In the genomic region with DNA sequence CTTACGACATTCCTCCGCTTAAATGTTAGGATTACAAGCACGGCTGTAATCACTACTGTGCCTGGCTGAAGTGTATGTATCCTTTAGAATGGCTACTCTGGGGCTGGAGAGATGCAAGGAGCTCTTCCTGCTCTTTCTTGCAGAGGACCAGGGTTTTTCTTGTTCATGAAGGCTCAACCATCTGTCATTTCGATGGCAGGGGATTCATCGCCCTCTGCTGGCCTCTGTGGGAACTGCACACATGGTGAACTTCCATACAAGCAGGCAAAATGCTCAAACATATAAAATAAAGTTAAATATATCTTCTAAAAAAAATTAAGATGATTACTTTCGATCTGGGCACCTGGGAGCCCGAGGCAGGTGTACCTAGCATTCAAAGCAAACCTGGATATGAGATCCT, we compare ENCODE assay signal across 9 mouse cellular contexts. TPM values are rescaled to one million over a fixed set of nuclear protein-coding genes. Genes with fewer than 3 reads are reported as not detected.
DNase-seq lines count a peak whose midpoint lies in the region; ATAC-seq and TF ChIP-seq lines count a peak whose summit lies in the region.
"Had no signal": no experiment of that assay in that cellular context is flagged by ENCODE, and none has a peak within 500 bp of the region (broad histone marks: within the 10 kb centered on the region; RNA-seq: fewer than 3 reads in every experiment).

No protein-coding gene starts in this region.

- H3K27ac ChIP-seq in midbrain, postnatal 0 days (ENCODE audit: low read depth, low read length): 0 out of 2 replicates have a peak overlapping the region, but pooled peaks have one; percentile 27
- H3K27ac ChIP-seq: embryonic facial prominence, embryonic 15.5 days had no signal

- H3K4me1 ChIP-seq in midbrain, postnatal 0 days (ENCODE audit: insufficient read depth, low read length): no peaks in the 10 kb centered on the region
- H3K4me1 ChIP-seq: embryonic facial prominence, embryonic 15.5 days had no signal

- no peak overlapping the region for H3K4me2 ChIP-seq in midbrain, postnatal 0 days (ENCODE audit: low read depth, low read length, poor library complexity, severe bottlenecking)
- H3K4me2 ChIP-seq: embryonic facial prominence, embryonic 15.5 days had no signal

- H3K27me3 ChIP-seq in midbrain, postnatal 0 days (ENCODE audit: insufficient read depth, low read length): no peaks in the 10 kb centered on the region
- H3K27me3 ChIP-seq in splenic B cell, adult 2 months (ENCODE audit: control insufficient read depth, insufficient read depth, low read length, poor library complexity, severe bottlenecking): no peaks in the 10 kb centered on the region
- H3K27me3 ChIP-seq: embryonic facial prominence, embryonic 15.5 days had no signal

- peaks cover 41% of the 10 kb centered on the region for H3K36me3 ChIP-seq in midbrain, postnatal 0 days (ENCODE audit: insufficient read depth, low read length)
- no peaks in the 10 kb centered on the region for H3K36me3 ChIP-seq in splenic B cell, adult 2 months (ENCODE audit: control insufficient read depth, insufficient read depth, low read length, poor library complexity, severe bottlenecking)

- 53% methylated on average over 7 of the region's 7 CpGs for WGBS in midbrain, postnatal 0 days

- intact Hi-C loops in heart, postnatal 10 days (cut with DNase I): no loop called here
- intact Hi-C loops in heart, postnatal 25 days (cut with DNase I): no loop called here

- H3K4me3 ChIP-seq in midbrain, postnatal 0 days (ENCODE audit: low read depth, low read length): no peak overlapping the region
- H3K4me3 ChIP-seq: embryonic facial prominence, embryonic 15.5 days had no signal

- H3K9ac ChIP-seq in midbrain, postnatal 0 days (replicated peaks; ENCODE audit: low read length, poor library complexity, severe bottlenecking): no peak overlapping the region
- H3K9ac ChIP-seq: embryonic facial prominence, embryonic 15.5 days had no signal

- no peaks in the 10 kb centered on the region for H3K9me3 ChIP-seq in midbrain, postnatal 0 days (ENCODE audit: low read length)
- H3K9me3 ChIP-seq: embryonic facial prominence, embryonic 15.5 days had no signal

- DNase-seq in heart, postnatal 10 days: peak; percentile 50 to 78
- no peak for DNase-seq in heart, postnatal 25 days (ENCODE audit: low spot score)
- DNase-seq in Muller cell, postnatal 12 days (ENCODE audit: inconsistent ontology term): peak; percentile 12
- peak; percentile 94 to 96 for DNase-seq in cerebellum, postnatal 14 days
- DNase-seq in gastrocnemius, postnatal 10 days: peak; percentile 77
- DNase-seq in left cerebral cortex, adult 11 months (ENCODE audit: low spot score): peak; percentile 58
- DNase-seq in midbrain, postnatal 0 days (ENCODE audit: low spot score): peak; percentile 78
- peak; percentile 81 for DNase-seq in splenic B cell, adult 2 months (ENCODE audit: low read depth, low spot score)

- no peak for ATAC-seq in midbrain, postnatal 0 days (ENCODE audit: low FRiP score)

- TF ChIP-seq CTCF in midbrain, postnatal 0 days (IDR thresholded peaks at IDR 0.05): peak; percentile 96

RNA-seq across cellular contexts. Expression of gene Atp1a3, which starts 30.2 kb away (rescaled TPM):
- under 1 TPM; 0.43 to 0.72 TPM for total RNA-seq in heart, postnatal 10 days (2021)
- under 1 TPM; 0.47 to 0.67 TPM for total RNA-seq in heart, postnatal 25 days (2021)
- 1 to 10 TPM; 1.9 to 4.0 TPM for total RNA-seq in gastrocnemius, postnatal 10 days (2021)
- 493 and 502 TPM in 2 replicates for total RNA-seq in midbrain, postnatal 0 days (2014; rRNA removed)
- 727 and 786 TPM in 2 replicates for polyA plus RNA-seq in midbrain, postnatal 0 days (2015; fragmentation: Nextera tagmentation; extraction: Ambion mirVana)

RNA-seq across cellular contexts. Expression of gene Grik5, which starts 36.2 kb away (rescaled TPM):
- total RNA-seq in heart, postnatal 10 days (2021): 1 to 10 TPM; 9.0 to 9.5 TPM
- 1 to 10 TPM; 4.5 to 4.8 TPM for total RNA-seq in heart, postnatal 25 days (2021)
- total RNA-seq in gastrocnemius, postnatal 10 days (2021): 10 to 100 TPM in 1 of 2 experiments, 1 to 10 TPM in 1; 7.2 to 11.0 TPM
- total RNA-seq in midbrain, postnatal 0 days (2014; rRNA removed): 153 and 161 TPM in 2 replicates
- polyA plus RNA-seq in midbrain, postnatal 0 days (2015; fragmentation: Nextera tagmentation; extraction: Ambion mirVana): 15.7 and 18.6 TPM in 2 replicates

RNA-seq across cellular contexts. Expression of gene Zfp574, which starts 36.5 kb away (rescaled TPM):
- total RNA-seq in heart, postnatal 10 days (2021): 10 to 100 TPM; 12.1 to 13.6 TPM
- total RNA-seq in heart, postnatal 25 days (2021): 1 to 10 TPM; 9.8 to 9.9 TPM
- total RNA-seq in gastrocnemius, postnatal 10 days (2021): 1 to 10 TPM; 6.9 to 9.0 TPM
- total RNA-seq in midbrain, postnatal 0 days (2014; rRNA removed): 37.4 and 38.0 TPM in 2 replicates
- 30.9 and 31.9 TPM in 2 replicates for polyA plus RNA-seq in midbrain, postnatal 0 days (2015; fragmentation: Nextera tagmentation; extraction: Ambion mirVana)

Comparison
In these comparisons a context has a peak if more than half of its experiments do, and no peak if none do; other contexts are left out.
1. RNA of gene Atp1a3, which starts 30.2 kb away (total RNA-seq): 493 to 502 TPM in midbrain, postnatal 0 days; 1.9 to 4.0 TPM in gastrocnemius, postnatal 10 days, 0.43 to 0.72 TPM in heart, postnatal 10 days and 0.47 to 0.67 TPM in heart, postnatal 25 days; every median in the first group is over 10 times any median in the second.
2. RNA of gene Grik5, which starts 36.2 kb away (total RNA-seq): 153 to 161 TPM in midbrain, postnatal 0 days; 7.2 to 11.0 TPM in gastrocnemius, postnatal 10 days, 9.0 to 9.5 TPM in heart, postnatal 10 days and 4.5 to 4.8 TPM in heart, postnatal 25 days; every median in the first group is over 10 times any median in the second.